ENCODE assay signal across 8 mouse cellular contexts in genomic region chr7:126704121-126704980, GRCm38 (mm10). TPM values are rescaled to one million over a fixed set of nuclear protein-coding genes. Genes with fewer than 3 reads are reported as not detected.
DNase-seq lines count a peak whose midpoint lies in the region; ATAC-seq and TF ChIP-seq lines count a peak whose summit lies in the region.

No protein-coding gene starts in this region.

- no peak overlapping the region for H3K9ac ChIP-seq in ES-Bruce4 (ENCODE audit: low read depth, poor library complexity, severe bottlenecking)
- peak overlapping the region; percentile 89 for H3K9ac ChIP-seq in forebrain, embryonic 16.5 days (replicated peaks; ENCODE audit: low read depth, low read length)

- WGBS in forebrain, embryonic 16.5 days, result 2% methylated on average over 39 of the region's 39 CpGs

- no peaks in the 10 kb centered on the region for H3K4me1 ChIP-seq in ES-Bruce4 (ENCODE audit: control insufficient read depth, insufficient read depth, low read length)
- peaks cover 30% of the 10 kb centered on the region for H3K4me1 ChIP-seq in forebrain, embryonic 16.5 days (replicated peaks; ENCODE audit: control insufficient read depth, insufficient read depth, low read length)

- H3K36me3 ChIP-seq in ES-Bruce4 (ENCODE audit: control insufficient read depth, insufficient read depth, low read length, poor library complexity, severe bottlenecking), result no peaks in the 10 kb centered on the region
- H3K36me3 ChIP-seq in forebrain, embryonic 16.5 days (ENCODE audit: control insufficient read depth, insufficient read depth), result peaks cover 9% of the 10 kb centered on the region; the same call in 1 of the 2 replicates

- no peak for TF ChIP-seq EP300 in ES-Bruce4 (IDR thresholded peaks at IDR 0.05; ENCODE audit: insufficient read depth, low read depth, low read length)

- peak overlapping the region; percentile 61 for H3K4me3 ChIP-seq in ES-Bruce4 (ENCODE audit: low read depth, low read length)
- H3K4me3 ChIP-seq in forebrain, embryonic 16.5 days (replicated peaks; ENCODE audit: low read length), result peak overlapping the region; percentile 83

- peak; percentile 89 to 90 for DNase-seq in layer of hippocampus, postnatal 36 days
- peak; percentile 77 for DNase-seq in lung, postnatal 14 days
- DNase-seq in retina, adult 2 months (ENCODE audit: low read depth, low spot score), result peak; percentile 23
- DNase-seq in thymus, postnatal 14 days, result peak; percentile 94

- no peak for TF ChIP-seq CTCF in ES-Bruce4 (IDR thresholded peaks at IDR 0.05; ENCODE audit: low read depth, low read length)

- no peak overlapping the region for H3K27ac ChIP-seq in ES-Bruce4 (ENCODE audit: insufficient read depth, low read length)
- peak overlapping the region; percentile 68 for H3K27ac ChIP-seq in forebrain, embryonic 16.5 days (ENCODE audit: low read length)

- peak overlapping the region; percentile 80 for H3K4me2 ChIP-seq in forebrain, embryonic 16.5 days (ENCODE audit: low read length)

- no peaks in the 10 kb centered on the region for H3K9me3 ChIP-seq in ES-Bruce4 (replicated peaks; ENCODE audit: control insufficient read depth, insufficient read depth, low read length, poor library complexity, severe bottlenecking)
- H3K9me3 ChIP-seq in forebrain, embryonic 16.5 days (ENCODE audit: control insufficient read depth, low read length), result peaks cover 4% of the 10 kb centered on the region; the same call in 1 of the 2 replicates

- peak; percentile 78 for ATAC-seq in cerebellum, adult (ENCODE audit: insufficient number of reproducible peaks, low FRiP score, low TSS enrichment)
- peak; percentile 90 for ATAC-seq in forebrain, embryonic 16.5 days
- peak; percentile 58 to 70 for ATAC-seq in hematopoietic stem cell, adult 5-6 weeks (replicated peaks in 1 of 2; ENCODE audit: insufficient read depth in 1 of 2, low FRiP score in 2 of 2, low TSS enrichment in 1 of 2, low read depth in 1 of 2, poor library complexity in 2 of 2, severe bottlenecking in 2 of 2)

- no peaks in the 10 kb centered on the region for H3K27me3 ChIP-seq in ES-Bruce4 (ENCODE audit: control insufficient read depth, insufficient read depth, low read length, poor library complexity, severe bottlenecking)
- H3K27me3 ChIP-seq in forebrain, embryonic 16.5 days (replicated peaks; ENCODE audit: control insufficient read depth, insufficient read depth, low read length), result no peaks in the 10 kb centered on the region

- no peak for TF ChIP-seq POLR2A in ES-Bruce4 (IDR thresholded peaks at IDR 0.05; ENCODE audit: insufficient read depth, low read length)

RNA-seq across cellular contexts. Expression of gene Coro1a, which starts 3.2 kb away (rescaled TPM):
- polyA plus RNA-seq in ES-Bruce4 (2011; ENCODE audit: insufficient read depth, insufficient read length, low read depth, missing spikeins), result 4.9 and 5.9 TPM in 2 replicates
- polyA plus RNA-seq in forebrain, embryonic 16.5 days (2015; fragmentation: Nextera tagmentation; extraction: Ambion mirVana), result 109 and 119 TPM in 2 replicates
- total RNA-seq in hematopoietic stem cell, adult 5-6 weeks (2017), result 352 and 456 TPM in 2 replicates
- total RNA-seq in layer of hippocampus, postnatal 36 days (2021), result 100 to 1,000 TPM; 114 to 121 TPM

RNA-seq across cellular contexts. Expression of gene Slx1b, which starts 8.8 kb away (rescaled TPM):
- 16.6 and 17.4 TPM in 2 replicates for polyA plus RNA-seq in ES-Bruce4 (2011; ENCODE audit: insufficient read depth, insufficient read length, low read depth, missing spikeins)
- polyA plus RNA-seq in forebrain, embryonic 16.5 days (2015; fragmentation: Nextera tagmentation; extraction: Ambion mirVana), result 14.4 and 20.3 TPM in 2 replicates
- total RNA-seq in hematopoietic stem cell, adult 5-6 weeks (2017), result 4.1 and 6.3 TPM in 2 replicates
- total RNA-seq in layer of hippocampus, postnatal 36 days (2021), result 10 to 100 TPM; 16.2 to 16.4 TPM

RNA-seq across cellular contexts. Expression of gene Bola2, which starts 9.2 kb away (rescaled TPM):
- polyA plus RNA-seq in ES-Bruce4 (2011; ENCODE audit: insufficient read depth, insufficient read length, low read depth, missing spikeins), result 76.0 and 103 TPM in 2 replicates
- 124 and 132 TPM in 2 replicates for polyA plus RNA-seq in forebrain, embryonic 16.5 days (2015; fragmentation: Nextera tagmentation; extraction: Ambion mirVana)
- 73.1 and 88.6 TPM in 2 replicates for total RNA-seq in hematopoietic stem cell, adult 5-6 weeks (2017)
- total RNA-seq in layer of hippocampus, postnatal 36 days (2021), result 100 to 1,000 TPM in 1 of 2 experiments, 10 to 100 TPM in 1; 98.8 to 109 TPM

RNA-seq across cellular contexts. Expression of gene Sult1a1, which starts 28.1 kb away (rescaled TPM):
- not detected in 2 replicates for polyA plus RNA-seq in ES-Bruce4 (2011; ENCODE audit: insufficient read depth, insufficient read length, low read depth, missing spikeins)
- polyA plus RNA-seq in forebrain, embryonic 16.5 days (2015; fragmentation: Nextera tagmentation; extraction: Ambion mirVana), result 4.3 and 5.9 TPM in 2 replicates
- total RNA-seq in hematopoietic stem cell, adult 5-6 weeks (2017), result 8.2 and 17.1 TPM in 2 replicates
- 10 to 100 TPM in 1 of 2 experiments, 1 to 10 TPM in 1; 6.3 to 11.2 TPM for total RNA-seq in layer of hippocampus, postnatal 36 days (2021)

RNA-seq across cellular contexts. Expression of gene Mapk3, which starts 55.0 kb away (rescaled TPM):
- polyA plus RNA-seq in ES-Bruce4 (2011; ENCODE audit: insufficient read depth, insufficient read length, low read depth, missing spikeins), result 102 and 121 TPM in 2 replicates
- 98.2 and 100.0 TPM in 2 replicates for polyA plus RNA-seq in forebrain, embryonic 16.5 days (2015; fragmentation: Nextera tagmentation; extraction: Ambion mirVana)
- 32.4 and 35.8 TPM in 2 replicates for total RNA-seq in hematopoietic stem cell, adult 5-6 weeks (2017)
- total RNA-seq in layer of hippocampus, postnatal 36 days (2021), result 100 to 1,000 TPM; 144 to 146 TPM

Comparison
In these comparisons a context has a peak if more than half of its experiments do, and no peak if none do; other contexts are left out.
1. DNase-seq: peak in every context shown above with its lines; median percentile 94 in thymus, postnatal 14 days; 90 in layer of hippocampus, postnatal 36 days; 77 in lung, postnatal 14 days; 23 in retina, adult 2 months.